Mouse (Mus musculus) retina, embryonic 14.5 days (tissue): ENCODE results near the gene Lect2.
A peak's percentile ranks its signal among the peaks of the same experiment; 100 is the strongest.

ENCODE experiments used
- DNase-seq: peaks from one replicate; pipeline ENCODE4 v3.0.0-alpha.2; 2015; ENCODE audit warnings: low spot score

Lect2 gene

DNA sequence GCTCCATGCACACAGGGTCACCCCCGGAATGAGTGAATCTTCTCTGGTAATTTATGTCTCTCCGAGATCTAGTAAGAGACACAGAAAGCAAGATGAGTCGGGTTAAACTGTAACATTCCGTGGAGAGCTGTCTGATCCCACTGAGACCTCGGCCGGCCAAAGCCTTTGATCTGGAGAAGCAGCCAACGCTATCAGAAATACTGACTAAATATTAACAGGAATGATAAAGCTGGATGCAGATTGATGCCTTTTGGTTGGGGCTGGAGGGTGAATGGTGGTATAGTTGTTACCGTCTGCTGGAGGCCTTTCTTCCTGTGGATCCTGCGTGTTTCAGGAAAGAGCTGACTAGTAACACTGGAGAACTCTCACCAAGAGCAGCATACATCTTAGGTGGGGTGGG, at the start of gene Lect2:
TSS of gene Lect2 (minus strand) at position 102 of the 400 bp plus-strand sequence.
- no peak for DNase-seq

DNA sequence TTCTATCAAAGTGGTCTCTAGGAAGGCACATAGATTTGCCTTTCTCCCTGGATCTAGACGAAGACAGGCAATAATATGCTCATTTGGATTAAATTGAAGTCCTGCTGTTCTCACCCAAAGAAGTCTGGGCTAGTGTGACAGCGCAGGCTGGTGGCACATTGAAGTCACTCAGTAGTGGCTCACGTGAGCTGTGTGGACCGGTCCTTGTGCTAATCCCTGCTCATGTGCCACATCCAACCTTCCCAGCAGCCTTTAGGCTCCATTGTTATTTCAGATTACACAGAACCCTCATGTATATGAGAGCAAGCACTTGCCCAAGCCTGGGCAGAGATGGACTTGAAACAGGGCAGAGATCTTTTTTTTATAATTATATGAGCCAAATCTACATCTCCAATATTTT, 49.0 kb upstream of the Lect2 start:
- no peak for DNase-seq

DNA sequence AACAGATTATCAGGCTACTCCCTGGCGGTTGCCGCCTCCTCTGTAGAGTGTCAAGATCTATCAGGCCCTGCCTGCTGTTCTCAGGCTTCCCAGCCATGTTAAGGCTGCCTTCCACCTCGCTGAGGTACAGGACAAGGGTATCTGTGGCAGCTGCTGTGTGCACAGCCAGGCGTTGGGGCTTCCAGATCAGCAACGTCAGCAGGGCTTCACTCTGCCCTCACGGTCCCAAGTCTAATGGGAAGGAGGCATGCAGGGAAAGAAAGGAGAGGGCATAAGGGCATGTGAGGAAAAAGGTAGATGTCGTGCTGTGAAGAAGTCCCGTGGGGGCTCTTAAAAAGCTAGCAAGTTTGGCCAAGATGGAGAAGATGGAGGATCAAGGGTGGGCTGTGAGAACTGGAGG, 46.9 kb upstream of the Lect2 start:
- no peak for DNase-seq

GRCm38 (mm10) chr13:56593961-56594391, 45.7 kb upstream of the Lect2 start:
- DNase-seq, result no peak

DNA sequence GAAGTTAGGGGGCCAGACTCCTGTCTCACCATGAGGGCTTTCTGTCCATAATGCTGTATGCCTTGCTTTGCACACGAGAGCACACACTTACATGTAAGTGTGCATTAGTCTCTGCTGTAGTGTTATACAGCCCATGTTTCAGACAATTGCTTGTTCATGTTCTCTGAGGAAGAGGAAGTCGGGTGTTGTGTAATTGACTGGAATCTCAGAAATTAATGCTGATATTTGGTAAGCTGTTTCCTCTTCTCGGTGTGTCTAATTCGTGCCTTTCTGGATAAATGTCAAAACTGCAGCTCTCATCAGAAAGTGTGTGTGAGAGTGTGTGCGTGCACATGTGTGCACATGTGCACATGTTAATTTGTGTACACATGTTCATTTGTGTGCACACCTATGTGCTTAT, 44.9 kb upstream of the Lect2 start:
- DNase-seq, result no peak

- no peak for DNase-seq
These were observed 43.6 kb upstream of the Lect2 start for GRCm38 (mm10) chr13:56591939-56592338.

DNA sequence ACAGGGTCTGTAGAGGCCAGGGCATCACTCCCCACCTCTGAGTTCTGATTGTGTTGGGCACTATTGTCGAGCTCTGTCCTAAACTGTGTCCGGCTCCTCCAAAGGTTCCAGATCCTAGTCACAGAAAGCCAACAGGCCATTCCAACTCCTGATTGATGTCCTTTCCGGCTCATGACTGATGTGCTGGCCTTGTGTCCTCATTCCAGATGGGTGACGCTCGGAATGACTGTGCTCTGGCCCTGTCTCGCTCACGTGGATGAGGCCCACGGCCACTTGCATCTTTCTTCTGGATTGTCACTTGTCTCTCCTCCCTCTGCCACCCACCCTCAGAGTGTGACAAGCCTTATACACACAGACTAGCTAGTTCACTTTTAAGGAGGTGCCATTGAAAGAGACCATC, 42.9 kb upstream of the Lect2 start:
- no peak for DNase-seq

DNA sequence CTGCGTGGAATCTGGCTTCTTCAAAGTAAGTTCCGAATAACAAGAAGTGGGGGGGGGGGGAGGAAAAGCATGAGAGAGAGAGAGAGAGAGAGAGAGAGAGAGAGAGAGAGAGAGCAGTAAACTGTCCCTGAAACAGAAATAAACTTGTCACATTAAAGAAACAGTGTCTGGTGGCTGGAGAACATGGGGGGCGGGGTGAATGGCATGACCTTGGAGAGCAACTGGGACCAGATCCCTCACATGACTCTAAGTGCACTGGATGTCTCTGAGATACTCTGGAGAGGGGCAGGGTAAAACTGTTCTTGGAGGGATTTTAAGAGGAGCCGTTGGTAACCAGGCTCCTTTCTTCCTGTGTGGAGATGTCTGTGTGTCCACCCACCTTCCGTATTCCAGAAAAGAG, 41.9 kb upstream of the Lect2 start:
- no peak for DNase-seq

DNA sequence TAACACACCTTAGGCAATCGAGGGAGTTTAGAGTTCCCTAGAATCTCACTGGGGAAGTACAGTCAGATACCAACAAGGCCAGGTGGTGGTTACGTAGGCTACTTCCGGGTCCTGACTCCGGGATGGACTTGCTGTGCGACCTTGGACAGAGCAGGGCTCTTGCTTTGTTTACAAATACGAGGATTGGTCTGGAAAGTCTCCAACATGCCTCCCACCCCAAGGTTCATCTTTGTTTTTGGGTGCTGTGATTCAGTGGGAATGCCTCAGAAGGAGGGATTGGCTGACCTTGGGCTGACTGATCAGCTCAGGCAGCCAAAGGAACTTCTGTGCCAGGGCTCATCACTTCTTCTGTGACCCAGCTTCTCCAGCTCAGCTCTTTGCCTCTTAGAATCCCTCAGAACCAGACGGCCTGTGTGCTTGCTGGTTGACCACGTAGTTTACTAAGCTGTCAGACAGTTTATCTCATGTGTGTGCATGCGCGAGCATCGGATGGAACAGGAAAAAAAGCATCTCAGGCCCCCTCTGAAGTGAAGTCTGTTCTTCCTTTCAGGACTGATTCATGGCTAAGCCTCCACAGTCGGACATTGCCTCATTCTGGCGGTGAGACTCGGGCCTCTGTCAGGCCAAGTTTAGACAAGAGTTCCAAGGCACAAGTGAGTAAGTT, 40.3 kb upstream of the Lect2 start:
- no peak for DNase-seq

GRCm38 (mm10) chr13:56586046-56586445, 37.7 kb upstream of the Lect2 start:
- DNase-seq, result no peak

DNA sequence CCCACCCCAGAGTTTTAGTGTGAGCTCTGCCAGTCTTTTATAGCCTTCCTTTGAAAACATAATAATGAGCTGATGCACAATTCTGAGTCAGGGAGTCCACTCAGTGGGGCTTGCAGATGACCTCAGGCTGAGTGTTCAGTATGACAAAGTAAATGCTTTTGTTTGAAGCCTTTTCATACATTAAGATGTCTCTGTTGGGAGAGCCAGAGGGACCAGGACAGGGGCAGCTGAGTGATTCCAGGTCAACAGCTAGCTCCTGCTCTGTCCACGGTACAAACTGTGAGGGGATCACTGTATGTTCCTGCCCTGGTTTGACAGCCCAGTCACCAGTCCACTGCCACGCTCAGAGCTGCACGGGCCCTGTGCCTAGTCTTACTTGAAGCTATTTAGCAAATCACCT, 34.4 kb upstream of the Lect2 start:
- DNase-seq, result peak; percentile 49

DNA sequence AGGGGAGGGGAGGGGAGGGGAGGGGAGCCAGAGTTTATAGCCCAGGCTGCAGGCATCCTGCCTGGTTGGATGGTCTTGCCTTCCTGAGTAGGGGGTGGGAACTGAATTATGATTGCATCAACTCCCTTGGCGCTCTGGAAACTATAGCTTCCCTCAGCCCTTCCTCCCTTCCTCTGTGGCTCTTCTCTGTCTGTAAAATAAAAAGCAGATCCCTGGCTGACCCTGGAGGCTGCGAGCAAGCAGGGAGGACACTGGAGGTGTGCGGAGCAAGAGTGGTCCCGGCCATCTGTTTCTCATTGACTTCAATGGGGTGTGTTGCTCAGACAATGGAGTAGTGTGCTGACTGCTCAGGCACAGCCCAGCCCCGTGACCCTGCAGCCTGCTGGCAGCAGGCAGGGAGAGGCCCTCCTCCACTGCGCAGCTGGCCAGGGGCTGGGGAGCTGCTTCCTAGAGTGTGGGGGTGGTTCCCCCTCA, 33.7 kb upstream of the Lect2 start:
- DNase-seq, result peak; percentile 83

DNA sequence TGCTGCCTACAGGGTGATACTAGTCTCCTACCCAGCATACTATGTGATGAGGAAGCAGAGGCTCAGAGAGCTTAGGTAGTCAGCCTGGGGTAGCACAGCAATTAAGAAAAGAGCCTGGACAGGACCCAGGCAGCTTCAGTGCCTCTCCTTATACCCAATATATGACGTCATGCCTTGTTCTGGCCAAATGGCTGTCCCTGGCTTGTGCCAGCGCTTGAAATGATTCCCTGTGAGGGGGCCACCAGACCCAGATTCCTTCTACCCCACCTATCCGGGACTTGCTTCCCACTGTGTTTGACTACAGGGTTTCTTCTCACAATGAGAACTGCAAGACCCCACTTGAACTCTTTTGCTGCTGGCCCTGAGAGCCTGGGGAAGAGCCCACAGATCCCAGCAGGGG, 33.2 kb upstream of the Lect2 start:
- DNase-seq, result peak; percentile 62

GRCm38 (mm10) chr13:56580450-56580849, 32.1 kb upstream of the Lect2 start:
- DNase-seq, result no peak

DNA sequence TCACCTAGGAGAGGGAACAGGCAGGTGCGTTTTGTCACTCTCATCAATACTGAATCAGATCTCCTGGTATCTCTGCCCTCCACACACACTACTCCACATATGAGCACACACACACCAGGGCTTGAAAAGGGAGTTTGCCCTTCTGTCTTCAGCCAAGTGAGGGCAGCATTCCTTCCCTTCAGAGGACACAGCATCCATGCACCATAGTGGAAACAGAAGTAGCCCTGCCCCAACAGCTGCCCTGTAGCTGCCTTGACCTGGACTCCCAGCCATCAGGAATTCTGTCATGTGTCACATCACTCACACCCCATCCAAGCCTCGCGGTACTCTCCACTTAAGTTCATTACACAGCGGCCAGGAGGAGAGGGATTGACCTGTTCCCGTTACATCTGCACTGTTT, 29.8 kb upstream of the Lect2 start:
- no peak for DNase-seq

DNA sequence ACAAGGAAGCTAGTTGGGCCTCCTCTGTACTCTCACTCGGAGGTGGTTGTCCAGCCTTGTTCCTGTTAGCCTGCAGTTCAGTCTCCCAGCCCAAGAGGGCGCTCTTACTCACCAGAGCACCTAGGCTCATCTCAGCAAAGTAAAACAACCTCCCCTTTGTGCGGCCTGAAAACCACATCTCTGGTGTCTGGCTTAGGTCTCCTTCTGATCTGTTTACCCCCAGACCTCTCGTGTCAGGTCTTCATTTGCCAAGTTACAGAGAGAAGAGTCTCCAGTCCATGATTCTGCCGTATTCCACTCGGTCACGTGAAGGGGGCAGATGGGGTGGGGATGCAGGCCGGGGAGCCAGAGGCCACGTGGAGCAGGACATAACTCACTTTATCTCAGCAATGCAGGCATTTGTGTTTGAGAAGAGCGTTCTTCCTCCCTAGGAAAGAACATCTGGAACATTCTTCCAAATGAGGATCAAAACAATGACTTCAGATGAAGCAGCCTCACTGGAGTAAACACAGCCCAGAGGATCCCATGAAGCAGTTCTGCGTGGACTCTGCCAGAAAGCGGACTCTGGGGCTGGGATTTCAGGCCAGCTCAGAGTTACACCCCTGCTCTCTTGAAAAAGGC, 27.5 kb upstream of the Lect2 start:
- peak; percentile 75 for DNase-seq

GRCm38 (mm10) chr13:56575074-56575473, 26.8 kb upstream of the Lect2 start:
- DNase-seq, result no peak

DNA sequence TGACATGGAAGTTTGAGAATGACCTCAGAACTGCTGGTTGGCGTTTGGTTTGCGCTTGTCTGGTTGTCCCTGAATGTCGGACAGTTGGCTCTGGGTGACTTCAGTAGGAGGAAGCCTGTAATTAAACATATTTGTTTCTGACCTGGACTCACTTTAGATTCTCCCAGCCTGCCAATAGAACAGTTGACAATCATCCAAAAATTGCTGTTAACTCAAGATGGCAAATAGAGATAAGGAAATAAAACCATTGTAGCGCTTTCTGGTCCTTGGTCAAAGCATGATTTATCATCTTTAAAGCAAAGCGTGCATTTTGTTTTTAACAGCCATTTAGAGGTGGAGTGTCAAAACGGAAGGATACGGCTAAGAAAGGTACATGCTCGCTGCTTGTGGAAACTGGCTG, 23.3 kb upstream of the Lect2 start:
- DNase-seq, result no peak

DNA sequence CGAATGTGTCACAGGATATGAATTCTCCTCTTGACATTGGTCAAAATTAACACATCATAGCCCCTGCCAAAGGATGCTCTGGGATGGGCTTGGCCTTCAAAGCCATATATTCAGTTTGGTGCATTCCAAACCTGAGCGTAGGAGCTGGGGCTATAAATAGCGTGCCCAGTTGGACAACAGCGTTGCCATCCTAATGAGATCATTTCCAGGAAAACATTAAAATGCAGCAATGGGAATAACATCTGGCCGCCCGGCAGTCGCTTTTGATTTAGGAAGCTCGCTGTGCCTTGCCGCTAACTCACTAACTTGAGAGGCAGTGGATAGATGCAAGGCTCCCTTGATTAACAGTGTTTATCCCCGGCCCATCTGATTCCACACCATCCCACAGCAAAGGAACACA, 18.0 kb upstream of the Lect2 start:
- no peak for DNase-seq

- peak; percentile 70 for DNase-seq
These were observed 14.8 kb upstream of the Lect2 start for GRCm38 (mm10) chr13:56563075-56563474.

- no peak for DNase-seq
These were observed 12.8 kb upstream of the Lect2 start for GRCm38 (mm10) chr13:56561129-56561528.

GRCm38 (mm10) chr13:56559841-56560370, 11.6 kb upstream of the Lect2 start:
- no peak for DNase-seq

DNA sequence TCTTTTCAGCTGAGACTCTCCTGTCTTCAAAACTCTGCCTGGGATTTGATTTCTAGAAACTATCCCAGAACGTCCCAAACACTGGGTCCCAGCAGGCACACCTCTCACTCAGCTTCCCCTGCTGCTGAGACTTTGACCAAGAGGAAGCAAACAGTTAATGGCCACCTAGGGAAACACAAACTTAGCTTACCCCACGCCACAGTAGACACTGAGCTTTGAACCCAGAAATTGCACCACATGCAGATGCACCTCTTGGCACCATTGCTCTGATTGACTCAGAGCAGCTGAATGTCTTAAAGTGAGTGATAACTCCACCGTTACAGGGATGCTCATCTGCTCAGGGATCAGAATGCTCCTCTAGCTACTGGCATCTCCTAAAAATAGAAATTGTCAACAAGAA, 10.5 kb upstream of the Lect2 start:
- DNase-seq, result no peak

DNA sequence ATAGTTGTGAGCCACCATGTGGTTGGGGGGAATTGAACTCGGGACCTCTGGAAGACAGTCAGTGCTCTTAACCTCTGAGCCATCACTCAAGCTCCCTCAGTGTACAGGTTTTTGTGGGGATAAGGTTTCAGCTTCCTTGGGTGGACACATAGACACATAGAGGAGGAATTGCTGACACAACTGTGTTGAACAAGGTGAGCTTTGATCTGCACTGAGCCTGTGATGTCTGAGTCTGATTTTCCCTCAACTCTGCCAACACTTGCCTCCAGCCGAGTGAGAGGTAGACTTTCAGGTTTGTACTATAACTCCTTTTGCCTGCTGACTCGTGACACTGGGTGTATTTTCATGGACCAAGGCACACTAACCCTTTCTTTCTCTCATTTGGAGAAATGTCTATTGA, 8.4 kb upstream of the Lect2 start:
- DNase-seq, result no peak
